Mouse (Mus musculus) MEL (cell line): ENCODE measurements around the gene Tiparp. TPM values are rescaled to one million over a fixed set of nuclear protein-coding genes. Genes with fewer than 3 reads are reported as not detected.

Experiments
- DNase-seq: peaks from one replicate; pipeline ENCODE4 v3.0.0; 2011; ENCODE audit warnings: low read depth, low spot score
- H3K27ac ChIP-seq: 2 replicates; pipeline ENCODE4 v1.5.1; 2012; ENCODE audit warnings: low read depth, mild to moderate bottlenecking, control low read depth, low read length, moderate library complexity; ENCODE audit not compliant: control insufficient read depth
- H3K27me3 ChIP-seq, 2 experiments: fragments of 150-350 bp in 1 of 2; sonication (generic) in 1 of 2; 2 replicates each; pipeline ENCODE4 v1.6.1; 2012; ENCODE audit warnings: low read length in 2 of 2, mild to moderate bottlenecking in 2 of 2, improper control_type of control experiment in 1 of 2, moderate library complexity in 1 of 2; ENCODE audit not compliant: insufficient read depth in 2 of 2, control insufficient read depth in 1 of 2
- H3K36me3 ChIP-seq, 2 experiments: 2 replicates each; pipeline ENCODE4 v1.6.1; 2012 to 2014; ENCODE audit warnings: low read length in 2 of 2, improper control_type of control experiment in 1 of 2, inconsistent platforms in 1 of 2, mild to moderate bottlenecking in 1 of 2; ENCODE audit not compliant: insufficient read depth in 2 of 2, control insufficient read depth in 1 of 2
- H3K4me1 ChIP-seq, 2 experiments: fragments of 150-350 bp in 1 of 2; sonication (generic) in 1 of 2; 2 replicates each; pipeline ENCODE4 v1.6.1; 2012; ENCODE audit warnings: low read length in 2 of 2, improper control_type of control experiment in 1 of 2, mild to moderate bottlenecking in 1 of 2; ENCODE audit not compliant: insufficient read depth in 2 of 2, control insufficient read depth in 1 of 2
- H3K4me3 ChIP-seq, 2 experiments: fragments of 150-350 bp in 1 of 2; sonication (generic) in 1 of 2; 2 replicates each; pipeline ENCODE4 v1.5.1; 2012; ENCODE audit warnings: low read depth in 2 of 2, low read length in 2 of 2, mild to moderate bottlenecking in 2 of 2, moderate library complexity in 2 of 2, control low read depth in 1 of 2, improper control_type of control experiment in 1 of 2; ENCODE audit not compliant: control insufficient read depth in 1 of 2, insufficient read depth in 1 of 2
- H3K79me2 ChIP-seq: 2 replicates; pipeline ENCODE4 v1.6.1; 2012; ENCODE audit warnings: mild to moderate bottlenecking, low read length, moderate library complexity; ENCODE audit not compliant: control insufficient read depth, poor library complexity, insufficient read depth
- H3K9ac ChIP-seq: 2 replicates; pipeline ENCODE4 v1.6.1; 2012; ENCODE audit warnings: low read depth, mild to moderate bottlenecking, control low read depth, low read length, moderate library complexity; ENCODE audit not compliant: control insufficient read depth, poor library complexity, severe bottlenecking
- H3K9me3 ChIP-seq: fragments of 150-350 bp; sonication (generic); replicated peaks from 2 replicates; pipeline ENCODE4 v1.6.1; 2012; ENCODE audit warnings: mild to moderate bottlenecking, low read length, improper control_type of control experiment, moderate library complexity; ENCODE audit not compliant: insufficient read depth
- BHLHE40 ChIP-seq: IDR thresholded peaks from 2 replicates; pipeline ENCODE4 v1.6.1; 2012; ENCODE audit warnings: low read depth, mild to moderate bottlenecking, inconsistent platforms, low read length, improper control_type of control experiment, borderline replicate concordance
- CHD1 ChIP-seq: IDR thresholded peaks from 2 replicates; pipeline ENCODE4 v1.6.1; 2012; ENCODE audit warnings: low read depth, mild to moderate bottlenecking, inconsistent platforms, low read length, improper control_type of control experiment
- GABPA ChIP-seq: IDR thresholded peaks from 2 replicates; pipeline ENCODE4 v1.6.1; 2012; ENCODE audit warnings: low read depth, mild to moderate bottlenecking, inconsistent platforms, low read length, improper control_type of control experiment, moderate library complexity
- MAX ChIP-seq: IDR thresholded peaks from 2 replicates; pipeline ENCODE4 v1.6.1; 2011; ENCODE audit warnings: low read length, improper control_type of control experiment
- NRF1 ChIP-seq: IDR thresholded peaks from 2 replicates; pipeline ENCODE4 v1.6.1; 2014; ENCODE audit warnings: low read depth, mild to moderate bottlenecking, inconsistent platforms, low read length, improper control_type of control experiment, moderate library complexity; ENCODE audit not compliant: poor library complexity, insufficient read depth, severe bottlenecking
- POLR2AphosphoS2 ChIP-seq: IDR thresholded peaks from 2 replicates; pipeline ENCODE4 v1.6.1; 2011; ENCODE audit warnings: low read length, improper control_type of control experiment
- UBTF ChIP-seq: IDR thresholded peaks from 2 replicates; pipeline ENCODE4 v1.6.1; 2012; ENCODE audit warnings: low read depth, mild to moderate bottlenecking, inconsistent platforms, low read length, improper control_type of control experiment, moderate library complexity, borderline replicate concordance; ENCODE audit not compliant: insufficient read depth
- USF2 ChIP-seq, 2 experiments: IDR thresholded peaks; 2 replicates each; pipeline ENCODE4 v1.6.1; 2011 to 2012; ENCODE audit warnings: improper control_type of control experiment in 2 of 2, low read length in 2 of 2, borderline replicate concordance in 1 of 2, inconsistent platforms in 1 of 2, low read depth in 1 of 2, mild to moderate bottlenecking in 1 of 2; ENCODE audit not compliant: insufficient read depth in 1 of 2
- ZC3H11A ChIP-seq: IDR thresholded peaks from 2 replicates; pipeline ENCODE4 v1.6.1; 2012; ENCODE audit warnings: low read depth, mild to moderate bottlenecking, inconsistent platforms, low read length, improper control_type of control experiment
- ZNF384 ChIP-seq: IDR thresholded peaks from 2 replicates; pipeline ENCODE4 v1.6.1; 2012; ENCODE audit warnings: low read depth, mild to moderate bottlenecking, inconsistent platforms, low read length, improper control_type of control experiment
- polyA plus RNA-seq, 2 experiments: library from polyadenylated mRNA; stranded (reverse) in 1 of 2; unstranded in 1 of 2; fragments of >175 nt in 1 of 2; fragments of >200 nt in 1 of 2; gene quantifications; 2 replicates each; pipeline versions ENCODE4 v1.2.1 to v1.2.4; 2012; ENCODE audit warnings: low replicate concordance in 2 of 2, low read depth in 1 of 2; ENCODE audit not compliant: insufficient read length in 2 of 2, insufficient read depth in 1 of 2, missing spikeins in 1 of 2
- total RNA-seq: library from RNA; depleted of rRNA; stranded (reverse); fragments of 300-350 nt; gene quantifications from 2 replicates; pipeline ENCODE4 v1.2.3, GENCODE M21; 2012

Tiparp gene
- total and polyA plus RNA-seq, 3 experiments: 2.0 to 3.3 TPM; not detected in 1

GRCm38 (mm10) chr3:65585823-65586482 is 57.7 kb downstream of the Tiparp start:
- Histone ChIP-seq H3K36me3 (no peaks in the 10 kb centered on the region), H3K4me1 (no peaks in the 10 kb centered on the region), H3K9me3 (no peaks in the 10 kb centered on the region), H3K27ac (no peak overlapping the region), H3K9ac (no peak overlapping the region), H3K79me2 (no peaks in the 10 kb centered on the region), H3K27me3 (0 out of 4 replicates have a peak, but pooled peaks cover 0 to 2% of the 10 kb centered on the region in 2 experiments), H3K4me3 (no peak overlapping the region)
- TF ChIP-seq CHD1 (no peak), ZC3H11A (no peak), NRF1 (no peak), BHLHE40 (no peak)
- DNase-seq: no peak

- no peaks in the 10 kb centered on the region for H3K79me2 ChIP-seq
- H3K27me3 ChIP-seq: 0 out of 4 replicates have a peak, but pooled peaks cover 0 to 2% of the 10 kb centered on the region in 2 experiments
- no peak overlapping the region for H3K27ac ChIP-seq
- no peak for TF ChIP-seq MAX
- no peak for TF ChIP-seq CHD1
- TF ChIP-seq GABPA: no peak
- no peak for TF ChIP-seq USF2 (IDR thresholded peaks at IDR 0.05; ENCODE audit: borderline replicate concordance in 1 of 2, insufficient read depth in 1 of 2, low read depth in 1 of 2, low read length in 2 of 2)
- TF ChIP-seq ZNF384: no peak
- H3K36me3 ChIP-seq: no peaks in the 10 kb centered on the region
- H3K9me3 ChIP-seq: no peaks in the 10 kb centered on the region
- H3K4me3 ChIP-seq: no peak overlapping the region
- H3K9ac ChIP-seq: no peak overlapping the region
- no peak for DNase-seq
- H3K4me1 ChIP-seq: no peaks in the 10 kb centered on the region
Measured at GRCm38 (mm10) chr3:65586483-65586905, 58.3 kb downstream of the Tiparp start.

GRCm38 (mm10) chr3:65586966-65587365 is 58.8 kb downstream of the Tiparp start:
- Histone ChIP-seq H3K9ac (no peak overlapping the region), H3K27ac (no peak overlapping the region), H3K36me3 (no peaks in the 10 kb centered on the region), H3K4me3 (no peak overlapping the region), H3K27me3 (0 out of 4 replicates have a peak, but pooled peaks cover 0 to 2% of the 10 kb centered on the region in 2 experiments), H3K4me1 (no peaks in the 10 kb centered on the region), H3K9me3 (no peaks in the 10 kb centered on the region), H3K79me2 (no peaks in the 10 kb centered on the region)
- no peak for TF ChIP-seq POLR2AphosphoS2
- TF ChIP-seq UBTF: no peak
- DNase-seq: no peak
